Mouse (Mus musculus): ENCODE results near the gene Klf17. TPM values are rescaled to one million over a fixed set of nuclear protein-coding genes. Genes with fewer than 3 reads are reported as not detected.

Gene Klf17
- polyA plus RNA-seq, 1 experiment, result not detected

DNA sequence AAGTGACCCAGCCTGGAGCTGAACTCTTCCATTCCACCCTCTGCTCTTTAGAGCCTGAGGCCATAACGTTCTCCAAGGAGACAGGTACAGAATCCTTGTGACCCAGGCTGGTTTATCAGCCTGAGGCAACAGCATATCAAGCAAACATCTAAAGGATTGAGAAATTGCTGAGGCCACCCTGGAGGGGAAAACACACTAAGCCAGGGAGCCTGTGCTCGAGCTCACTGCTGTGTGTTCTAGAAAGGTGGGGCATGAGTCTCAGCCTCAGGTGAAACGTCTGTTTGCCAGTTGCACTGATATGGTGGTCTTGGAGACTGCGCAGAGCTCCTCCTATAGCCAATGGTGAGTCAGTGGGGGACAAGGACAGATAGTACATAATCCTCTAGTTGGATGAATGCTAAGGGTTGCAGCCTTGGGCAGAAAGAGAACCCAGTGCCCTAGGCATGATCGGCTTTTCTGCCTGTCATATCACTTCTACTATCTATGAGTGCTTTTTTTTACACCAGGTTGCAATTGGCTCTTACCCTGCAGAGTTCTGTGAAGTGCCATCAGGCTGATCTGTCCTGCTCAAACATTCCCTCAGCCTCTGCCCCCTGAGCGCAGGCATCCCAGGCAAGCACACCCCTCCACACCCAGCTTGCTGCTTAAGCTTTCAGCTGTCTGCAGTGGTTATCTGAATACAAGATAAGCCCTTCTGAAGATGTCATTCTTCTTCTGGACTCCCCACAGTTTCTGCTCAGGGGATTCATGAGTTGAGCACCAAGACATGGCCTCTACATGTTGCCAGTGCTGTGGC, 51.9 kb downstream of the Klf17 start:
- Histone ChIP-seq H3K27ac (ENCODE audit: insufficient read depth, low read length) (no peak overlapping the region), H3K4me1 (ENCODE audit: control insufficient read depth, insufficient read depth, low read length) (no peaks in the 10 kb centered on the region), H3K27me3 (ENCODE audit: control insufficient read depth, insufficient read depth, low read length) (no peaks in the 10 kb centered on the region), H3K4me3 (replicated peaks; ENCODE audit: insufficient read depth, low read depth, low read length) (no peak overlapping the region)
- WGBS, result 83% methylated on average over 6 of the region's 6 CpGs
- DNase-seq, result no peak
- no peak for TF ChIP-seq POLR2A (IDR thresholded peaks at IDR 0.05; ENCODE audit: borderline replicate concordance, insufficient read depth, low read length)
- TF ChIP-seq CTCF (IDR thresholded peaks at IDR 0.05; ENCODE audit: borderline replicate concordance, insufficient read depth, low read depth, low read length), result no peak

DNA sequence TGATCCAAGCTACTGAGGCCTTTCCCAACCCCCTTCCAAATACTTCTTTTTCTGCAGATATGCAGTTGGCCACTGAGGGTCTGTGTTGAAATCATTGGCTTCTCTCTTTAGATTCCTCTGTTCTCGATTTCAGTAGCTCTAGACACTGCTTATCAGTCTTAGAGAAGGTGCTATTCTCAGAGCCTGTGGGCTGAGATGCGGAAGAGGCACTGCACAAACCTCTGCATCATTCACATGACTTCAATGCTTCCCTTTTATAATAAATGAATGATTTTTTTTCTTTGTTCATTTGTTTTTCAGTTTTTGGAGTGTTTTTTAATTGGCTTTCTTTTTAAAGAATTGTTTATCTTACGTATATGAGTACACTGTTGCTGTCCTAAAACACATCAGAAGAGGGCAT, 53.1 kb downstream of the Klf17 start:
- DNase-seq, result no peak
- Histone ChIP-seq H3K4me3 (replicated peaks; ENCODE audit: insufficient read depth, low read depth, low read length) (no peak overlapping the region), H3K4me1 (ENCODE audit: control insufficient read depth, insufficient read depth, low read length) (no peaks in the 10 kb centered on the region), H3K27me3 (ENCODE audit: control insufficient read depth, insufficient read depth, low read length) (no peaks in the 10 kb centered on the region), H3K27ac (ENCODE audit: insufficient read depth, low read length) (no peak overlapping the region)
- TF ChIP-seq CTCF (IDR thresholded peaks at IDR 0.05; ENCODE audit: borderline replicate concordance, insufficient read depth, low read depth, low read length) (no peak), POLR2A (IDR thresholded peaks at IDR 0.05; ENCODE audit: borderline replicate concordance, insufficient read depth, low read length) (no peak)
- 80% methylated on average over 3 of the region's 3 CpGs for WGBS

DNA sequence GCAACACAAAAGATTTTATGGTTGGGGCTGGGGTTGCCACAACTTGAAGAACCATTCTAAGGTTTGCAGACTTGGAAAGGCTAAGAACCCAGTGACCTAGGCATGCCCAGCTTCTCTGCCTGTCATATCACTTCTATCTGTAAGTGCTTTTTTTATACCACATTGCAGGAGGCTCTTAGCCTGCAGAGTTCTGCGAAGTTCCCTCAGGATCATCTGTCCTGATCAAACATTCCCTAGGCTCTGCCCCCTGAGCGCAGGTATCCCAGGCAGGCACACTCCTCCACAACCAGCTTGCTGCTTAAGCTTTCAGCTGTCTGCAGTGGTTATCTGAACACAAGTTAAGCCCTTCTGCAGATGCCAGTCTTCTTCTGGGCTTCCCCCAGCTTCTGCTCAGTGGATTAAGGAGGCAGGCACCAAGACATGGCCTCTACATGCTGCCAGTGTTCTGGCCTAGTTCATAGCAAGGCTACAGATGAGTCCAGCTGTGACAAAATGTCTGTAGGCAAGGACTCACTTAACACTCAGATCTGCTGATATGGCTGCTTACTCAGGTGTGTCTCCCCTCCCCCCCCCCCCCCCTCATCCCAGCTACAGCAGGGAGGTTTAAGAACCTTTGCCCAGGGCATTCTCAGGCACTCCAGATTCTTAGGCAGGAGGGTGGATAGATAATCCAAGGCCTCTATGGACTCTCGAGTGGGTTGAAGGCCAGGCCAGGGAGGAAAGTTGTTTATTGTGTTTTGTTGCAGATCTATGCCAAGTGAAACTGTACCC, 56.5 kb downstream of the Klf17 start:
- H3K4me1 ChIP-seq (ENCODE audit: control insufficient read depth, insufficient read depth, low read length), result no peaks in the 10 kb centered on the region
- no peak for TF ChIP-seq POLR2A (IDR thresholded peaks at IDR 0.05; ENCODE audit: borderline replicate concordance, insufficient read depth, low read length)
- no peak for TF ChIP-seq CTCF (IDR thresholded peaks at IDR 0.05; ENCODE audit: borderline replicate concordance, insufficient read depth, low read depth, low read length)
- WGBS, result 78% methylated on average over 3 of the region's 3 CpGs
- no peak overlapping the region for H3K27ac ChIP-seq (ENCODE audit: insufficient read depth, low read length)
- DNase-seq, result no peak
- H3K4me3 ChIP-seq (replicated peaks; ENCODE audit: insufficient read depth, low read depth, low read length), result no peak overlapping the region
- no peaks in the 10 kb centered on the region for H3K27me3 ChIP-seq (ENCODE audit: control insufficient read depth, insufficient read depth, low read length)

Other genes starting within 250 kb of the Klf17 start
- 141 and 142 TPM in 2 replicates for gene Eri3, start 215.3 kb downstream of the Klf17 start, polyA plus RNA-seq (2012; rRNA removed)
- gene Dmap1, start 83.4 kb downstream of the Klf17 start, polyA plus RNA-seq (2012; rRNA removed), result 48.7 and 53.5 TPM in 2 replicates
- gene Gm12845, start 41.2 kb downstream of the Klf17 start, polyA plus RNA-seq (2012; rRNA removed), result not detected in 2 replicates
- gene Slc6a9, start 68.9 kb upstream of the Klf17 start, polyA plus RNA-seq (2012; rRNA removed), result 178 and 197 TPM in 2 replicates
- gene Ccdc24, start 106.9 kb upstream of the Klf17 start, polyA plus RNA-seq (2012; rRNA removed), result 1.8 and 3.4 TPM in 2 replicates
- 41.0 and 42.0 TPM in 2 replicates for gene B4galt2, start 117.8 kb upstream of the Klf17 start, polyA plus RNA-seq (2012; rRNA removed)
- 669 and 676 TPM in 2 replicates for gene Atp6v0b, start 121.7 kb upstream of the Klf17 start, polyA plus RNA-seq (2012; rRNA removed)
- 16.6 and 18.0 TPM in 2 replicates for gene Dph2, start 126.4 kb upstream of the Klf17 start, polyA plus RNA-seq (2012; rRNA removed)
- 183 and 192 TPM in 2 replicates for gene Ipo13, start 149.4 kb upstream of the Klf17 start, polyA plus RNA-seq (2012; rRNA removed)
- gene Artn, start 164.1 kb upstream of the Klf17 start, polyA plus RNA-seq (2012; rRNA removed), result 0.38 and 0.40 TPM in 2 replicates

All from cerebellum, adult 2 months (tissue).